Mouse (Mus musculus): Measurements from ENCODE around the gene S1pr3.

Gene S1pr3

DNA sequence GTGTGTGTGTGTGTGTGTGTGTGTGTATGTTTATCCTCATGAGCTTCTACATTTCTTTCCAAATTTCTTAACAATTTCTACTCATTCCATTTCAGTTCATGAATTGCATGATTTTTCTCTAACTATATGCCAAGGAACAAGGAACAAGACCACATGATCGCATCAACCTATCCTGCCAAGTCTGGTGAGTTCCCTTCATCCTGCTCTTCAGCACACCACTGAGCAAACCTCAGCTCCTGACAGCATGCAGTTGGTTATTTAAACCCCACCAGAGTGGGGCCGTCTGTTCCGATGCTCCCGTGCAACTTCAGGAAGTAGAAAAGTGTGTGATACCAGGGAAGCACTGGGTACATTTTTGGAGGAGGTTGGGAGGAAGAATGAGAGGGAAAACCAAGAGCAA, 38.1 kb downstream of the S1pr3 start:
- DNase-seq (ENCODE audit: low read depth, low spot score), result no peak

DNA sequence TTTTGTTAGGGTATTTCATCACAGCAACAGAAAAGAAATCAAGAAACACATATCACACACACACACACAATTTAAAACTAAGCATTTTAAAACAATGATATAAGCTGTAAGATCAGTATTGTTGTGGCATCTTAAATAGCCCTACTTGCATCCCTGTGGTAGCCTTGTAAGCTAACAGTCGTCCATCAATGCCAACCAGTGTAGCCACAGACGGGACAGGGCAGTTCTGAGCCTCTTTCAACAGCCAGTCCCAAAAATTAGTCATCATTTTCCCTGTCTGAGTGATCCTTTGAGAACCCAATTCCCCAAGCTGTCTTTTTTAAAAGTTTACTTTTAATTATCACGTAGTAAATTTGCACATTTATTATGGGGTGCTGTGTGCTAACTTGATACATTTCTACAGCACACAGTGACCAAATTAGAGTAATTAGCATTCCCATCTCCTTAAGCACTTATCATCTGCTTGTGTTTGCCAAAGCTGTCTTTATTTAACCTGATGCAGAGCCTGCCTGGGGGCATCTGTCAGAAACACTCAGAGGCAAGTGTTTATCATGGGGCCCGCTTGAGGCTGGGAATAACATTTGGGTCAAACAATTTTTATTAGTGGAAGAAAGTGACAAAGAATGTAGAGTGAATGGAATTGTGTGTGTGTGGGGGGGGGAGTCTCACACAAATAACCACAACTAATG, 47.9 kb downstream of the S1pr3 start:
- DNase-seq (ENCODE audit: low read depth, low spot score), result no peak

DNA sequence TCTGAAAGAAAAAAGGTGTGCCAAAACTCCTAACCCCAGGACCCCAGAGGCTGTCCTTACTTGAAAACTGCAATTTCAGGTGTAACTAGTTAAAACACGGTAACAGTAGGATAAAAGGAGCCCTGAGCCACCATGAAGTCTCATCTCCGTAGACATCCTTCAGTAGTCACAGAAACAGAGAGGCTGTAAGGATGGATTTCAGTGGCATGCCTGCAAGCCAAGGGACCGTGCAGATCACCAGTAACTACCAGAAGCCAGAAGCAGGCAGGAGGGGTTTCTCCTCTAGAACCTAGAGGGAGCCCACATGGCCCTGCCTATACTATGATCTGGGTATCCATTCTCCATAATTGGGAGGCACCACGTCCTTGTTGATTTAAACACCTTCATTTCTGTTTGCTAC, 55.9 kb downstream of the S1pr3 start:
- DNase-seq (ENCODE audit: low read depth, low spot score), result no peak

GRCm38 (mm10) chr13:51466117-51466841, 57.8 kb downstream of the S1pr3 start:
- DNase-seq (ENCODE audit: low read depth, low spot score), result no peak

- DNase-seq (ENCODE audit: low read depth, low spot score), result no peak
These were observed 60.3 kb downstream of the S1pr3 start for GRCm38 (mm10) chr13:51468697-51469250.
